Mouse (Mus musculus) central nervous system, embryonic 11.5 days (tissue): ENCODE data around the gene Dusp28. TPM values are rescaled to one million over a fixed set of nuclear protein-coding genes. Genes with fewer than 3 reads are reported as not detected.

Source experiments
- polyA plus RNA-seq: library from polyadenylated mRNA; depleted of rRNA; stranded (reverse); fragments of >200 nt; gene quantifications from 2 replicates; pipeline ENCODE4 v1.2.3, GENCODE M21; 2012; rRNA removed

Dusp28 gene
- 14.3 and 16.2 TPM in 2 replicates for polyA plus RNA-seq

DNA sequence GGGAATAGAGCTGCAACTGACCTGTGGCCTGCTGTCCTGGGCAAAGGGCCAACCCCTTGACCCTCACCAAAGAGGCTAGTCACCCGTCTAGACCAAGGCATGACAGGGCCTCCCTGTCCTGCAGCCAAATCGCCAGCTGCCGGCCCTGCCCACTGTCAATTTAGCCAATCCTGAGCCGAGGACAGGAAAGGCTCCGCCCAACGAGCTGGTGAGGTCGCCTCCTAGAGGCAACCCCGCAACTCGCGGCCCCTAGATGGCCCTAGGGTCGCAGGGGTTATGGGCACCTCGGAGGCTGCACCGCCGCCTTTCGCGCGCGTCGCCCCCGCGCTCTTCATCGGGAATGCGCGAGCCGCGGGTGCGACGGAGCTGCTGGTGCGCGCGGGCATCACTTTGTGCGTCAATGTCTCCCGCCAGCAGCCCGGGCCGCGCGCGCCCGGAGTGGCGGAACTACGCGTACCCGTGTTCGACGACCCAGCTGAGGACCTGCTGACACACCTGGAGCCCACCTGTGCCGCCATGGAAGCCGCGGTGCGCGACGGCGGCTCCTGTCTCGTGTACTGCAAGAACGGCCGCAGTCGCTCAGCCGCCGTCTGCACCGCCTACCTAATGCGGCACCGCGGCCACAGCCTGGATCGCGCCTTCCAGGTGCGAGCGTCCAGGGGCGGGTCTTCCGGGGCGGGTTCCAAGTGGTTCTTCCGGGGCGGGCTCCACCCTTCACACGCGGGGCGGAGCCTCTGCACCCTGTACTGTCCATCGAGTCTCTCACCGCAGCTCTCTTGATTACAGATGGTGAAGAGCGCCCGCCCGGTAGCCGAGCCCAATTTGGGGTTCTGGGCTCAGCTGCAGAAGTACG is at the start of gene Dusp28:
Gene Dusp28, plus strand, starts transcription at position 203 of the 853 bp plus-strand sequence.

DNA sequence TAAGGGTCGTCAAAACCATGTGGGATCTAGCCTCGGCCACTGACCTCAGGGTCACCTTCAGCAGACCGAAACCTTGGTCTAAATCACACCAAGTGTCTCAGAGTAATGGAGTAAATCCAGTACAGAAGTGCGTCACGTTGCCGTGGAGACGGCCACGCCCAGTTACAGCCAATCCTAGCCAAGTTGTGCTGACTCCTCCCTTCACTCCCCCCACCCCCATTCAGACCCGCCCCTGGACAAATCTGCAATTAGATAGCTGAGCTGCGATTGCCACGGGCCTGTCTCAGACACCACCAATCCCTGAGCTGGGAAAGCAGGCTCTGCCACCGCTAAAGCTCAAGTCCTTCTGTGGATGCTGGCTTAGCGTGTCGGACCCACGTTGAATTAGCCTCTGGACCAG is 4.0 kb upstream of the Dusp28 start, which contains the start of gene Ankmy1:
Gene Ankmy1, minus strand, starts transcription at position 121 of the 400 bp plus-strand sequence.

DNA sequence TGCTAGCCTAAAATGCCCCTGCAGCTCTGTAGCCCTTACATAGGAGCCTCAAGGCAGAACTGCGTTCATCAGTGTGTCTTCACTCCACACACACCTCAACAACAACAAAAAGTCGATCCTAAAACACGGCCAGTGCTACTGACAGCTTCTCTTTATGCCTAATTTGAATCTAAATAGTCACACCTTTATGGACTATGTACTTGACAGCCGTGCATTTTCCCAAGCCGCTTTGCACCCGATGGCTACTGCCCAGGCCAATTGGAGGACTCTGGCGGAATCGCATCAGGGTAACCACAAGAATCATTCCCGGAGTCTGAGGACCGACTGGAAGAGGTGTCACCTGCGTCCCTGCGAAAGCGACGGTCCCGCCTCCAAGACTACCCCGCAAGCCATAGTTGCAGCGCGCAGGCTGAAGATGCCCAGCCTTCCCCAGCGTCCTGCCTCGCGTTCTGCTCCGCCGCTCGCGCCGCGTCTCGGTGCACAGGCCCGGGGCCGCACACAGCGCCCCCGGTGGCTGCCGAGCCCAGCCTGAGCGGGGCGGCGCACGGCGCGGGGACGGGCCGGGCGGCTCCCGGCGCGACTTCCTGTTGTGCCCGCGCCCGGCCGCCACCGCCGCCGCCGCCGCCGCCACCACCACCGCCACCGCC is 3.6 kb downstream of the Dusp28 start, which contains the start of gene Rnpepl1:
Gene Rnpepl1, plus strand, starts transcription at position 545 of the 647 bp plus-strand sequence.

DNA sequence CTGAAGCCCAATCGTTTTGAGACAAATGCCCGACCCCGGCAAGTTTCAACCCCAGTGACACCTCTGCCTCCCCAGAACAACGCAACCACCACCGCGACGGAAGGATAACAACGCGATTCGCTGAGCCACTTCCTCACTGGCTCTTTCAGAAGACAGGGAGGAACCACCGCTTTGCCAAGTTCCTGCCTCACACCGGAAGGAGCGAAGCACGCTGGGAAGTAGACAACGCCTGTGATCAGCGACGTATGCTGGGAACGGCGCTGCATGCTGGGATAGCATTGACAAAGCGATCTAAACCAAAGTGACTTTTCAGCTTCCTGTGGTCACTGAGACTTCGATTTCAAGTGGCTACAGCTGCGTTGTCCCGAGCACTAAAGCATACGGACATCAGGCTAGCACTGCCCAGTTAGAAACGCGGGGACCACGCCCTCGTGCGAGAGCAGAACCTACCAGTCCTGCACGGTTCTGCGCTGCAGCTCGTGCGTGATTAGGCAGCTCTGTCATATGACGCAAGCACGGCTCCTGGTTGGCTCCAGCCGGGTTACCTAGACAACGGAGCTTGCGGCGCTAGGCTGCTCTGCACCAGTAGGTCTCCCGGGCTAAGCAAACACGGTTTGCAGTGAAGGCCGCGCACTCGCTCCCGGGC is 27.5 kb downstream of the Dusp28 start, which contains the start of gene Capn10:
Gene Capn10, plus strand, starts transcription at position 195 of the 646 bp plus-strand sequence.

DNA sequence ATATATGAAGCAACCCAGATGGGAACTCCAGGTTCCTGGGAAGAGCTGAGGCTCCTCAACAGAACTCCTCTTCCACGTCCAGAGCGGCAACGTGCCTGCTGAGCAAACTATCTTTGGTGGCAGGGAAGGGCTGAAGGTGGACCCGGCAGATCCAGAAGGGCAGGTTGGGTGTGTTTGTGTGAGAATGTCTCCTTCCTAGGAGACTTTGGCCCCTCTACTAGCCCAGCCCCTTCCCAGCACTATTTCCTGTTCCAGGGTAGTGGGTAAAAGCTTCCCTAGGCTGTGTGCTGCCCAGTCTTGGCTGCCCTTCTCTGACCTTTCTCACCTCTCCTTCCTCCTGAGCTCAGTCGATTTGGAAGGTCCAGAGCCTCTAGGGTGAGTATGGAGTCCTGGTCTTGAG is 43.8 kb downstream of the Dusp28 start, which contains the start of gene Gpr35:
Gene Gpr35, plus strand, starts transcription at position 259 of the 400 bp plus-strand sequence.

Other genes starting within 250 kb of the Dusp28 start
- gene Gpc1, start 75.3 kb upstream of the Dusp28 start, polyA plus RNA-seq = 72.2 and 79.8 TPM in 2 replicates
- 0.24 and 0.29 TPM in 2 replicates for gene Ankmy1, start 4.1 kb upstream of the Dusp28 start, polyA plus RNA-seq
- gene Rnpepl1, start 3.8 kb downstream of the Dusp28 start, polyA plus RNA-seq = 24.6 and 35.6 TPM in 2 replicates
- 36.8 and 39.0 TPM in 2 replicates for gene Capn10, start 27.4 kb downstream of the Dusp28 start, polyA plus RNA-seq
- gene Gpr35, start 43.9 kb downstream of the Dusp28 start, polyA plus RNA-seq = 0.18 and 0.25 TPM in 2 replicates
- gene Aqp12, start 99.4 kb downstream of the Dusp28 start, polyA plus RNA-seq = not detected in 2 replicates
- 30.0 and 36.2 TPM in 2 replicates for gene Kif1a, start 195.0 kb downstream of the Dusp28 start, polyA plus RNA-seq
- gene Agxt, start 228.3 kb downstream of the Dusp28 start, polyA plus RNA-seq = 0.04 and 0.18 TPM in 2 replicates